Mouse (Mus musculus): ENCODE measurements around the gene Ptprs. TPM values are rescaled to one million over a fixed set of nuclear protein-coding genes. Genes with fewer than 3 reads are reported as not detected.

Gene Ptprs
- polyA plus RNA-seq, 1 experiment from 2014 or later = 83.2 TPM

DNA sequence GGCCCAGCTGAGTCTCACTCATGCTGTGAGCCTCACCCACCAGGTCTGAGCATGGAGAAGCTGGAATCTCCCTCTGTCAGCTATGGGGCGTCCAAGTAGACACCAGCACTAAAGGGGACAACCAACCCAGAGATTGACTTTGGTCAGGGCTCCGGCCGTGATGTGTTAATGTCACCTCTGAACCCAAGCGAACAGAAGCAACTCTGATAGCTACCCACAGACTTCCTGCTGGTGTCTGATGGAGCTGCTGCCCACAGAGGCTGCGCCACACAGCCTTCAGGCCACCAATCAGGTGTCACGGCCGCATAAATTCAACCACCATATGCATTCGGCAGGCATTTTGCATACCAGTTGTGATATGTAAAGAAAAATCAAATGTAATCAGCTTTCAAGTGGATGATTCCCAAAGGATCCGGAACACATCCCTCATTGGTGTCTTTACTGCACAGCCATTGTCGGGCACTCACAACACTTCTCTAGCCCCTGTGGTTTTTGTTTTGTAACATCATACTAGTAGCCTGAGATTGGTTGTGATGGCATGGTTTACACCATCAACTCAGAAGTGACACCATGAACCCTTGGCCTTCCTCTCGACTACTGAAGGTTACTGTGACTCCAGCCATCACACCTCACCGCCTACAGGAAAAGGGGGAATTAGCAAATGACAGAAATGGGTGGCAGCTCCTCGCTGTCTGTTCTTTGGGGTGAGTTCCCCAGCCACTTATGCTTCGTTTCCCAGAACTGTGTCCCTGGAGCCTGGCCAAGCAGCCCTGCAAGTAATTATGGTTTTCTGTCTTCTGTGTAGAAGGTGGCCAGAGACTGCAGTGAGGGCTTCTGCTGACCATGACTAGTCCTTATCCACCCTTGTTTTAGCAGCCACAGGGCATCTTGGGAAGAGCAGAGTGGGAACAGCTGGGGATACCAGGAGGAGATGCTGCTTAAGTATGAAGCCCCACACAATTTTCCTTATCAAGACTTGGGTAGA, 70.1 kb downstream of the Ptprs start:
- Histone ChIP-seq H3K36me3 (peaks cover 57% of the 10 kb centered on the region), H3K27ac (0 out of 2 replicates have a peak overlapping the region, but pooled peaks have one; percentile 42), H3K4me1 (peaks cover 33% of the 10 kb centered on the region), H3K9me3 (replicated peaks) (no peaks in the 10 kb centered on the region), H3K4me3 (no peak overlapping the region), H3K27me3 (ENCODE audit: low read depth, poor library complexity, severe bottlenecking) (no peaks in the 10 kb centered on the region)
- no peak for DNase-seq (ENCODE audit: low spot score)
- 90% methylated on average over 14 of the region's 14 CpGs for WGBS

DNA sequence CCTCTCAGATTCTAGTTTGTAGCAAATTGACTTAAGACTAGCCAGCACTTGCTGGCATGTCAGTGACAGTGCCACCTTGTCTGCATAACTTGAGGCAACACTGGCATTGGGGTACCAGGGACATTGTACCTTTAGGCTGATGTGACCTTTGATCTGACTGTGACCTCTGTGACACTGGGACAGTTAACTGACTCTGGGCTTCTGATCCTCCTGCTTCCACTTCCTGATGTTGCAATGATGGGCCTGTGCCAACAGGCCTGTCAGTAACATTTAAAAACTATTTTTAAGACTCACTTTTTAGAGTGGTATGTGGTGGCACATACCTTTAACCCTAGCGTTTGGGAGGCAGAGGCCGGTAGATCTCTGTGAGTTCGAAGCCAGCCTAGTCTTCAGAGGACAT, 70.9 kb downstream of the Ptprs start:
- DNase-seq (ENCODE audit: low spot score) = no peak
- Histone ChIP-seq H3K27me3 (ENCODE audit: low read depth, poor library complexity, severe bottlenecking) (no peaks in the 10 kb centered on the region), H3K9me3 (replicated peaks) (no peaks in the 10 kb centered on the region), H3K4me3 (no peak overlapping the region), H3K36me3 (peaks cover 57% of the 10 kb centered on the region), H3K4me1 (peaks cover 33% of the 10 kb centered on the region), H3K27ac (no peak overlapping the region)
- 91% methylated on average over 3 of the region's 3 CpGs for WGBS

GRCm38 (mm10) chr17:56401051-56401521, 75.2 kb downstream of the Ptprs start:
- H3K4me3 ChIP-seq = no peak overlapping the region
- no peaks in the 10 kb centered on the region for H3K27me3 ChIP-seq (ENCODE audit: low read depth, poor library complexity, severe bottlenecking)
- WGBS = 97% methylated on average over 4 of the region's 4 CpGs
- no peaks in the 10 kb centered on the region for H3K9me3 ChIP-seq (replicated peaks)
- H3K27ac ChIP-seq = no peak overlapping the region
- no peak for DNase-seq (ENCODE audit: low spot score)
- H3K4me1 ChIP-seq = peaks cover under 1% of the 10 kb centered on the region; the same call in 1 of the 2 replicates
- H3K36me3 ChIP-seq = peaks cover 89% of the 10 kb centered on the region

GRCm38 (mm10) chr17:56400221-56400620, 76.1 kb downstream of the Ptprs start:
- 92% methylated on average over 3 of the region's 3 CpGs for WGBS
- Histone ChIP-seq H3K27me3 (ENCODE audit: low read depth, poor library complexity, severe bottlenecking) (no peaks in the 10 kb centered on the region), H3K4me3 (no peak overlapping the region), H3K9me3 (replicated peaks) (no peaks in the 10 kb centered on the region), H3K4me1 (no peaks in the 10 kb centered on the region), H3K27ac (no peak overlapping the region), H3K36me3 (peaks cover 97% of the 10 kb centered on the region)
- no peak for DNase-seq (ENCODE audit: low spot score)

- no peaks in the 10 kb centered on the region for H3K4me1 ChIP-seq
- H3K36me3 ChIP-seq = peaks cover 100% of the 10 kb centered on the region
- no peak overlapping the region for H3K27ac ChIP-seq
- H3K27me3 ChIP-seq (ENCODE audit: low read depth, poor library complexity, severe bottlenecking) = no peaks in the 10 kb centered on the region
- WGBS = 91% methylated on average over 6 of the region's 6 CpGs
- no peak for DNase-seq (ENCODE audit: low spot score)
- H3K4me3 ChIP-seq = no peak overlapping the region
- no peaks in the 10 kb centered on the region for H3K9me3 ChIP-seq (replicated peaks)
These were observed 80.2 kb downstream of the Ptprs start for GRCm38 (mm10) chr17:56396051-56396450.

- H3K27me3 ChIP-seq (ENCODE audit: low read depth, poor library complexity, severe bottlenecking) = no peaks in the 10 kb centered on the region
- no peak overlapping the region for H3K4me3 ChIP-seq
- no peaks in the 10 kb centered on the region for H3K9me3 ChIP-seq (replicated peaks)
- peaks cover 100% of the 10 kb centered on the region for H3K36me3 ChIP-seq
- no peak for DNase-seq (ENCODE audit: low spot score)
- WGBS = 94% methylated on average over 10 of the region's 10 CpGs
- H3K4me1 ChIP-seq = no peaks in the 10 kb centered on the region
- H3K27ac ChIP-seq = no peak overlapping the region
These were observed 82.4 kb downstream of the Ptprs start for GRCm38 (mm10) chr17:56393889-56394288.

GRCm38 (mm10) chr17:56393238-56393637, 83.0 kb downstream of the Ptprs start:
- 94% methylated on average over 6 of the region's 6 CpGs for WGBS
- Histone ChIP-seq H3K4me1 (no peaks in the 10 kb centered on the region), H3K27me3 (ENCODE audit: low read depth, poor library complexity, severe bottlenecking) (no peaks in the 10 kb centered on the region), H3K9me3 (replicated peaks) (no peaks in the 10 kb centered on the region), H3K27ac (no peak overlapping the region; the same call in 1 of the 2 replicates), H3K36me3 (peaks cover 100% of the 10 kb centered on the region), H3K4me3 (no peak overlapping the region)
- DNase-seq (ENCODE audit: low spot score) = no peak

DNA sequence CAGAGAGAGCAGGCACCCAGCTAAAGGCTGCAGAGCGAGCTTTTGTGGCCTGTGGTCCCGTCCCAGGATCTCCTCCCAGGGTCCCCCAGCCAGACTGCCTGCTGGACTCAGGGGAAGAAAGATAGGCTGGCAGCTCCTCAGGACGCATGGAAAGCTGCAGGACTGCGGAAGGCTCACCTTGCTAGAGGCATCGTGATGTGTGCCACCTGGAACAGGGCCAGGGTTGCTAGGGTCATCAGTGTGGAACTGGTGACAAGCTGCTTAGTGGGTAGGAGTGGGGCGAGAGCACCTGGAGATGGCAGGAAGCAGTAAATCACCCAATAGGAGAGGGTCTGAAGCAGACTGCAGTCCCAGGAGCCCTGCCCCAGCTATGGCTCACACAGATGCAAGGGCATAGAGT, 88.7 kb downstream of the Ptprs start:
- H3K9me3 ChIP-seq (replicated peaks) = no peaks in the 10 kb centered on the region
- WGBS = 80% methylated on average over 6 of the region's 6 CpGs
- no peak overlapping the region for H3K4me3 ChIP-seq
- DNase-seq (ENCODE audit: low spot score) = no peak
- H3K27me3 ChIP-seq (ENCODE audit: low read depth, poor library complexity, severe bottlenecking) = no peaks in the 10 kb centered on the region
- H3K36me3 ChIP-seq = peaks cover 95% of the 10 kb centered on the region
- no peaks in the 10 kb centered on the region for H3K4me1 ChIP-seq
- no peak overlapping the region for H3K27ac ChIP-seq

DNA sequence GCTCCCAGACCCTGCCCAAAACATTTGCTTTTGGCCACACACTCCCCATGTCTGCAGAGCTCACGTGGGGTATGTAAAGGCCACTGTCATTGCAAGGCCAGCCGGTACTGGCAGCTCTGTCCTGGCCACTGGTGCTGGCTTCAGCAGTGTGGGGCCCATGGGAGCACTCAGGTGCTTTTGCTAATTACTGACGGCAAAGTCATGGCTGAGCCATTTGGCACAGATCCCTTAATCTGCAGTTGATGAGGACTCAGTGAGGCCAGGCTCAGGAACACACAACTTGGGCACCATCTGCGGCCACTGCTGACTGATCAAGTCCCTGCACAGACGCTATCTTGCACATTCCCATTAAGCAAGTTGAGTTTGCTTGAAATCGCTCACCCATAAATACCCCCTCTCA, 91.4 kb downstream of the Ptprs start:
- no peaks in the 10 kb centered on the region for H3K27me3 ChIP-seq (ENCODE audit: low read depth, poor library complexity, severe bottlenecking)
- DNase-seq (ENCODE audit: low spot score) = no peak
- 92% methylated on average over 6 of the region's 6 CpGs for WGBS
- H3K4me1 ChIP-seq = no peaks in the 10 kb centered on the region
- no peak overlapping the region for H3K4me3 ChIP-seq
- H3K9me3 ChIP-seq (replicated peaks) = no peaks in the 10 kb centered on the region
- H3K36me3 ChIP-seq = peaks cover 95% of the 10 kb centered on the region
- no peak overlapping the region for H3K27ac ChIP-seq

- H3K36me3 ChIP-seq = peaks cover 95% of the 10 kb centered on the region
These were observed 93.3 kb downstream of the Ptprs start for GRCm38 (mm10) chr17:56382997-56383396.

DNA sequence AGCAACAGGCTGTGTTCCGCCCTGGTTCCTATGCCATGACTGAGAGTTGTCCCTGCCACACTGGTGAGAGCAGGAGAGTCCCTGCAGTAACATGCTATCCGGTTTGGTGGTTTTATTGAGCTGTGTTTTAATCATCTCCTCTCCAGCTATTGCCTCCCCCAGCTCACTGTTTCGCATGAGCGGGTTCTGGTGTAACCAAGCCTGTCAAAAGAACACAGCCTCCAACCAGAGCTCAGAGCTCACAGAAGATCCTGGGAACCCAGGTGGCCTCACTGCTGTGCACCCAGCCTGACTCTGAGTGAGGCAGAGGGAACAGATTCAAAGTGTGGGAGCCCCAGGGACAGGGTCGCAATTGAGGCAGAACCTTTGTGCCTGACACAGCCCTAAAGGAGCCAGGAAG, 95.1 kb downstream of the Ptprs start:
- Histone ChIP-seq H3K9me3 (replicated peaks) (no peaks in the 10 kb centered on the region), H3K4me1 (no peaks in the 10 kb centered on the region), H3K36me3 (peaks cover 97% of the 10 kb centered on the region), H3K4me3 (no peak overlapping the region), H3K27ac (no peak overlapping the region), H3K27me3 (ENCODE audit: low read depth, poor library complexity, severe bottlenecking) (no peaks in the 10 kb centered on the region)
- 89% methylated on average over 5 of the region's 5 CpGs for WGBS
- no peak for DNase-seq (ENCODE audit: low spot score)

More at GRCm38 (mm10) chr17:56382997-56383396, 93.3 kb downstream of the Ptprs start:
- Histone ChIP-seq H3K27me3 (ENCODE audit: low read depth, poor library complexity, severe bottlenecking) (no peaks in the 10 kb centered on the region), H3K27ac (no peak overlapping the region), H3K4me1 (no peaks in the 10 kb centered on the region), H3K4me3 (no peak overlapping the region), H3K9me3 (replicated peaks) (no peaks in the 10 kb centered on the region)
- 72% methylated on average over 8 of the region's 8 CpGs for WGBS
- no peak for DNase-seq (ENCODE audit: low spot score)

DNA sequence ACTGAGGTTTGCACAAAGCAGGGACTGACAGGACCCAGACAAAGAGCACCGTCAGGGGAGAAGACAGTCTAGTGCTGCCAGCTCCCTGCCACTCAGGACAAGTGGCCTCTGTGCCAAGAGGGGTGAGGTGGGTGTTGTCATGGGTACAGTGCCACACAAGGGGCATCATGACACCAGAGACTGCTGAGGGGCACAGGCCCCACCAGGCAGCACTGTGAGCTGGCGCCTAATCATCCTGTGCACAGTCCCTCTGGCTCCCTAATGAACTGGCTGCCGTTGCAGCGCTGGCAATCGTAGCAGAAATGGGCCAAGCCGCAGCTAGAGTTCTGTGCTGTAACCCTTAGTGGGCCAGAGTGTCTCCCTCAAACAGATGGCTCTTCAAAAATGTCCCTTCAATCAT, 96.0 kb downstream of the Ptprs start:
- H3K27me3 ChIP-seq (ENCODE audit: low read depth, poor library complexity, severe bottlenecking) = no peaks in the 10 kb centered on the region
- H3K4me3 ChIP-seq = no peak overlapping the region
- no peaks in the 10 kb centered on the region for H3K4me1 ChIP-seq
- no peak for DNase-seq (ENCODE audit: low spot score)
- H3K36me3 ChIP-seq = peaks cover 96% of the 10 kb centered on the region
- no peak overlapping the region for H3K27ac ChIP-seq
- 91% methylated on average over 6 of the region's 6 CpGs for WGBS
- no peaks in the 10 kb centered on the region for H3K9me3 ChIP-seq (replicated peaks)

DNA sequence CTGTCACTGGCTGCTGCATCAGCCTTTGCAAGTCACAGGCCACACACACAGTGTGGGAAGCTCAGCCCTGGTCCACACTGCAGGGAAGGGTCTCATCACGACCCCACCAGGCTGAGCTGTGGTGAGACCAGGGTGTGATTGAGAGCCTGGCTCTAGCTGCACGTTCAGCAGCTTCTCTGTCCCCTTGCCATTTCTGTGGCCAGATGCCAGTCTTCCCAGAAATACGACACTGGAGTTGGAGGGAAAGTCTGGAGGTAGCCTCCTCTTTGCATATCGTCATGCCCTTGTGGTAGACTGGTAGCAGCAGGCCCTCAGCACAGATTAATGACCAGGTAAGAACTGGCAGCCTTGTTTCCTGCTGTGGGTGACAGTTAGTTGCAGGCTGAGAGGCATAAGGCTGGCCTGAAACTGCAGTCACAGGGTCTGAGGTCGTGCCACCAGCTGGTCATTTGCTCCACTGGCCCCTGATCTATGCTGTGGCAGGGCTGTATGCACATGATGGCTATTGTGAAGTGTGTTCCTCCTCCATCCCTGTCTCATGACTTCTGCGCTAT, 96.9 kb downstream of the Ptprs start:
- Histone ChIP-seq H3K27ac (no peak overlapping the region), H3K4me1 (no peaks in the 10 kb centered on the region), H3K27me3 (ENCODE audit: low read depth, poor library complexity, severe bottlenecking) (no peaks in the 10 kb centered on the region), H3K36me3 (peaks cover 95% of the 10 kb centered on the region), H3K4me3 (no peak overlapping the region), H3K9me3 (replicated peaks) (no peaks in the 10 kb centered on the region)
- 73% methylated on average over 6 of the region's 6 CpGs for WGBS
- no peak for DNase-seq (ENCODE audit: low spot score)

Data from limb, embryonic 10.5 days (tissue).